Mouse (Mus musculus) testis, adult 10 weeks (tissue): Measurements from ENCODE around the gene Clec3a. TPM values are rescaled to one million over a fixed set of nuclear protein-coding genes. Genes with fewer than 3 reads are reported as not detected.

Experiments
- polyA plus RNA-seq: library from polyadenylated mRNA; stranded (reverse); fragments of 350-450 nt; fragmentation: Illumina TruSeq; extraction: RNeasy Lipid Tissue Mini Kit (QIAGEN cat#74804); gene quantifications from one replicate; pipeline ENCODE4 v1.2.3, GENCODE M21; 2014; ENCODE audit warnings: low read depth, low replicate concordance

Clec3a gene
- polyA plus RNA-seq = not detected

GRCm38 (mm10) chr8:114417786-114418185, at the start of gene Clec3a:
Gene Clec3a, plus strand, starts transcription at chr8:114418086.

GRCm38 (mm10) chr8:114439334-114440204, 21.7 kb downstream of the Clec3a start, which contains the start of gene Wwox:
Gene Wwox, plus strand, starts transcription at chr8:114439655.

Other genes with a start within 250 kb of the Clec3a start
- gene Vat1l, start 212.5 kb upstream of the Clec3a start, polyA plus RNA-seq = 0.34 TPM
- gene Wwox, start 21.6 kb downstream of the Clec3a start, polyA plus RNA-seq = 14.8 TPM